9 mouse cellular contexts compared by ENCODE assay signal in genomic region chr17:86038211-86038648, GRCm38 (mm10).
DNase-seq lines count a peak whose midpoint lies in the region; ATAC-seq and TF ChIP-seq lines count a peak whose summit lies in the region.
"Had no signal": no experiment of that assay in that cellular context is flagged by ENCODE, and none has a peak within 500 bp of the region (broad histone marks: within the 10 kb centered on the region; RNA-seq: fewer than 3 reads in every experiment).

No protein-coding gene starts in this region.

- DNase-seq in CD4-positive helper T cell, adult 2 months (ENCODE audit: low read depth, low spot score): peak; percentile 72
- DNase-seq in NIH3T3 (ENCODE audit: low read depth): peak; percentile 37
- peak; percentile 29 to 53 for DNase-seq in kidney, postnatal 4 days
- DNase-seq in left cerebral cortex, postnatal 36 days (ENCODE audit: low spot score in 2 of 2): no peak
- no peak for DNase-seq in frontal cortex, postnatal 36 days (ENCODE audit: low spot score in 2 of 2)
- no peak for DNase-seq in midbrain, postnatal 0 days (ENCODE audit: low spot score)
- DNase-seq: adrenal gland, adult 2 months had no signal

- H3K4me2 ChIP-seq in heart, embryonic 11.5 days: peak overlapping the region; percentile 37
- H3K4me2 ChIP-seq in midbrain, postnatal 0 days (ENCODE audit: low read depth, low read length, poor library complexity, severe bottlenecking): no peak overlapping the region

- no peak overlapping the region for H3K4me3 ChIP-seq in heart, embryonic 11.5 days (ENCODE audit: low read depth, low read length)
- H3K4me3 ChIP-seq in midbrain, postnatal 0 days (ENCODE audit: low read depth, low read length): no peak overlapping the region

- ATAC-seq in heart, embryonic 11.5 days (replicated peaks; ENCODE audit: insufficient number of reproducible peaks, low FRiP score, low TSS enrichment): no peak
- ATAC-seq in monocyte, adult 5-6 weeks (replicated peaks; ENCODE audit: insufficient number of reproducible peaks, low FRiP score, low TSS enrichment, poor library complexity, severe bottlenecking): no peak
- ATAC-seq in midbrain, postnatal 0 days (ENCODE audit: low FRiP score): no peak

- 0 out of 2 replicates have a peak overlapping the region, but pooled peaks have one; percentile 17 for H3K9ac ChIP-seq in heart, embryonic 11.5 days (ENCODE audit: low read depth, low read length)
- H3K9ac ChIP-seq in midbrain, postnatal 0 days (replicated peaks; ENCODE audit: low read length, poor library complexity, severe bottlenecking): no peak overlapping the region

- WGBS in heart, embryonic 11.5 days (ENCODE audit: insufficient replicate concordance): 26% methylated on average over 13 of the region's 13 CpGs
- WGBS in midbrain, postnatal 0 days: 72% methylated on average over 13 of the region's 13 CpGs

- H3K4me1 ChIP-seq in heart, embryonic 11.5 days (ENCODE audit: control insufficient read depth, insufficient read depth, low read length): peaks cover 7% of the 10 kb centered on the region
- H3K4me1 ChIP-seq in midbrain, postnatal 0 days (ENCODE audit: insufficient read depth, low read length): 0 out of 2 replicates have a peak, but pooled peaks cover 2% of the 10 kb centered on the region

- no peak overlapping the region; the same call in 1 of the 2 replicates for H3K27ac ChIP-seq in heart, embryonic 11.5 days (ENCODE audit: low read depth, low read length)
- no peak overlapping the region for H3K27ac ChIP-seq in midbrain, postnatal 0 days (ENCODE audit: low read depth, low read length)

- no peak for TF ChIP-seq CTCF in midbrain, postnatal 0 days (IDR thresholded peaks at IDR 0.05)

- no peaks in the 10 kb centered on the region for H3K36me3 ChIP-seq in heart, embryonic 11.5 days (ENCODE audit: control insufficient read depth, insufficient read depth, low read length)
- no peaks in the 10 kb centered on the region for H3K36me3 ChIP-seq in midbrain, postnatal 0 days (ENCODE audit: insufficient read depth, low read length)

- intact Hi-C loops in left cerebral cortex, postnatal 36 days (cut with DNase I): no loop called here

- no peaks in the 10 kb centered on the region for H3K27me3 ChIP-seq in heart, embryonic 11.5 days (ENCODE audit: control insufficient read depth, insufficient read depth, low read length)
- H3K27me3 ChIP-seq in midbrain, postnatal 0 days (ENCODE audit: insufficient read depth, low read length): no peaks in the 10 kb centered on the region

- no peaks in the 10 kb centered on the region for H3K9me3 ChIP-seq in heart, embryonic 11.5 days (replicated peaks; ENCODE audit: control insufficient read depth, low read length)
- H3K9me3 ChIP-seq in midbrain, postnatal 0 days (ENCODE audit: low read length): no peaks in the 10 kb centered on the region

Comparison
In these comparisons a context has a peak if more than half of its experiments do, and no peak if none do; other contexts are left out.
1. DNase-seq: peak in CD4-positive helper T cell, adult 2 months (single experiment), NIH3T3 (single experiment) and kidney, postnatal 4 days (2 of 2); none in left cerebral cortex, postnatal 36 days (0 of 2), frontal cortex, postnatal 36 days (0 of 2) and midbrain, postnatal 0 days (single experiment).